Mouse (Mus musculus) kidney, adult 2 months (tissue): ENCODE measurements at regions not wholly inside any gene's neighbourhood (a gene's known extent, or its start where the extent isn't known, plus 50 kb on each side); places are given as distances from the start of the nearest gene placed in this dataset.

Source experiments
- DNase-seq: peaks from one replicate; pipeline ENCODE4 v3.0.0; 2021
- H3K27ac ChIP-seq: fragments of 200-500 bp; 2 replicates; pipeline ENCODE4 v1.5.1; 2012; ENCODE audit warnings: low read depth, low read length, control low read depth, inconsistent platforms; ENCODE audit not compliant: insufficient read depth
- H3K27me3 ChIP-seq: fragments of 200-500 bp; replicated peaks from 2 replicates; pipeline ENCODE4 v1.6.1; 2012; ENCODE audit warnings: mild to moderate bottlenecking, moderate library complexity, low read length, inconsistent platforms; ENCODE audit not compliant: control insufficient read depth, insufficient read depth
- H3K36me3 ChIP-seq: fragments of 200-500 bp; 2 replicates; pipeline ENCODE4 v1.6.1; 2012; ENCODE audit warnings: mild to moderate bottlenecking, moderate library complexity, low read length, inconsistent platforms; ENCODE audit not compliant: control insufficient read depth, insufficient read depth
- H3K4me1 ChIP-seq: fragments of 200-500 bp; 2 replicates; pipeline ENCODE4 v1.6.1; 2011; ENCODE audit warnings: low read length; ENCODE audit not compliant: control insufficient read depth, insufficient read depth
- H3K4me3 ChIP-seq: fragments of 200-500 bp; 2 replicates; pipeline ENCODE4 v1.5.1; 2011; ENCODE audit warnings: mild to moderate bottlenecking, low read depth, low read length, control low read depth; ENCODE audit not compliant: insufficient read depth
- CTCF ChIP-seq: fragments of 200-500 bp; conservative IDR thresholded peaks from 2 replicates; pipeline ENCODE4 v1.5.1; 2011; ENCODE audit warnings: low read depth, mild to moderate bottlenecking, control low read depth, low read length, moderate library complexity, mixed read lengths; ENCODE audit not compliant: insufficient read depth, insufficient read length
- POLR2A ChIP-seq: fragments of 200-500 bp; IDR thresholded peaks from one replicate; pipeline ENCODE4 v1.6.1; 2011; ENCODE audit warnings: low read depth, low read length, control low read depth
- WGBS: fragments of 180-500 bp; shearing (Covaris S2); methylation state at CpG from one replicate; pipeline ENCODE4 v1.1.7; 2018; 5-methylcytosine and 5-hydroxymethylcytosine counted together

DNA sequence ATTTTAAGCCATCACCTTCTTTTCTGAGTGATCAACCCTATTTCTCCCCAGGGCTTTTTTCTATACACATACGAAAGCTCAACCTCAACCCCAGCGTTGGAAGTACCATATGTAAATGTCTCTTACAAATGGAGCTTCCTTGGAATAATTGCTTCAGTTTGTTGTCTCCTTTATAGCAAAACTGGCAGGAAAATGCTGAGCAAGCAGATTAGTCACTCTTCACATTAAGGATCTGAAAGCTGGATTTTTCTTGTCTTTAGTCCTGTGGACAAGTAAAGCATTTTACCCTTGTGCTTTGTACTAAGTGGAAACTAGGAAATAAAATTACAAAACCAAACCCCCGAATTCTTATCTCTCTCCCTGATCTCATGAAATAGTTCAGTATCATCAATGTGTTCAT lies 145.8 kb downstream of the Etaa1 start:
- H3K4me1 ChIP-seq, result no peaks in the 10 kb centered on the region

DNA sequence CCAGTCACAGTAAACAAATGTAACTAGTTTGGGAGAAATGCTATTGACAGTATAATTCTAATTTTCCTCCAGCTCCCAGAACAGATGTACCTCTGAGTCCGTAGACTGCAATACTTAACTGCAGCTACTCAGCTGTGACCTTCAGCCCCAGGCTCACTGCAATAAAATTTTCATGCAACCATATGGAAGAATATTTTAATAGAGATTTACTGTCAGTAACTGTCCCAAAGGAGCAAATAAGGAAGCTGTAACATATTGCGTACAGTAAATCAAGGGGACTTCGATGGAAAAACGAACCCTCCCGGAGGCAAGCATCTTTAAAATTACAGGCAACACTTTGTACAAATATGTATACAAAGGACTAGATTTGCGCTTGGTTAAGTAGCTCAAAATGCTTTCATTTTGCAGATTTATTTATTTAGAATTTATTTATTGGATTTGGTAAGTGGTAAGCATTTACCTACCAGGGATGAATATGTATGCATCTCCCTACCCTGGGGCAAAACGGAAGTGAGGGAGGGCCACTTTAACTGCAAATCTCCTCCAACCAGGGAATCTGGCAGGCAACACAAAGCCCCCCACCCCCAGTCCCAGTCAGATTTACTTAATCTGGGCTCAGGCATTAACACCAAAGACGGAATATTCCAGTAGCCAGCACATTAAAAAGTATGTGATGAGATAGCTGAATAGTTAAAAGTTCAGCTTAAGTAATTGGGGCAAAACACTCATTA lies 141.7 kb downstream of the Etaa1 start:
- 74% methylated on average over 8 of the region's 8 CpGs for WGBS
- Histone ChIP-seq H3K4me1 (no peaks in the 10 kb centered on the region), H3K4me3 (no peak overlapping the region), H3K36me3 (no peaks in the 10 kb centered on the region), H3K27ac (no peak overlapping the region), H3K27me3 (no peaks in the 10 kb centered on the region)
- TF ChIP-seq CTCF, result no peak
- TF ChIP-seq POLR2A, result no peak
- no peak for DNase-seq

More for the DNA sequence above, 145.8 kb downstream of the Etaa1 start:
- no peak overlapping the region for H3K27ac ChIP-seq
- H3K36me3 ChIP-seq, result no peaks in the 10 kb centered on the region
- WGBS, result 85% methylated on average over 3 of the region's 3 CpGs
- no peak for DNase-seq
- no peak for TF ChIP-seq CTCF
- TF ChIP-seq POLR2A, result no peak
- no peak overlapping the region for H3K4me3 ChIP-seq
- H3K27me3 ChIP-seq, result no peaks in the 10 kb centered on the region

DNA sequence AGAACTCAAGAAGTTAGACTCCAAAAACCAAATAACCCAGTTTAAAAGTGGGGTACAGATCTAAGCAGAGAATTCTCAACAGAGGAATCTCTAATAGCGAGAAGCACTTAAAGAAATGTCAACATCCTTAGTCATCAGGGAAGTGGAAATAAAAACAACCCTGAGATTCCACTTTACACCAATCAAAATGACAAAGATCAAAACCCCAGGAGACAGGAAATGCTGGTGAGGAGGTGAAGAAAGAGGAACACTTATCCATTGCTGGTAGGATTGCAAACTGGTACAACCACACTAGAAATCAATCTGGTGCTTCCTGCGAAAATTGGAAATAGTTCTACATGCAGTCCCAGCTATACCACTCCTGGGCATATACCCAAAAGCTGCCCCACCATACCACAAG lies 111.0 kb downstream of the Etaa1 start:
- no peak for DNase-seq
- TF ChIP-seq POLR2A, result no peak
- TF ChIP-seq CTCF, result no peak
- no peaks in the 10 kb centered on the region; the same call in 1 of the 2 replicates for H3K27me3 ChIP-seq
- H3K4me1 ChIP-seq, result no peaks in the 10 kb centered on the region
- WGBS, result 72% methylated on average over 2 of the region's 2 CpGs
- no peak overlapping the region for H3K27ac ChIP-seq
- H3K4me3 ChIP-seq, result no peak overlapping the region
- H3K36me3 ChIP-seq, result no peaks in the 10 kb centered on the region

DNA sequence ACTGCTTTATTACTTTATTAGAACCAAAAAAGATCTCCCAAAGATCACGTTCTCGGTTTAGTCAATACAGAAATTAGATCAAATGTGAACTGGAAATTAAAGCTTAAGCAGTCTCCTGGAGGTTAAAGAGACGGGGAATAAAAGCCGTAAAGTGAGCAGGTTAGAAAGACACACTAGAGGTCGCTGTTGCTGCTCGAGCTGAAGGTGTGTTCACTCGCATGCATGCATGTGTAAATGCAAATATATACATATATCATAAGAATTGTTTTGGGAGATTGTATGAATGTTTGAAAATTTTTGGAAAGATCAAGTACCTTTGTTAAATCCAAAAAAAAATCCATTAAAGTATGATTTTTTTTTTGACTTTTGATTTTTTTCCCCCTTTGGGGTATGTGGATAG lies 101.3 kb downstream of the Etaa1 start:
- no peaks in the 10 kb centered on the region for H3K36me3 ChIP-seq
- no peaks in the 10 kb centered on the region for H3K4me1 ChIP-seq
- no peak for DNase-seq
- no peak overlapping the region for H3K4me3 ChIP-seq
- TF ChIP-seq CTCF (peak; percentile 53), POLR2A (no peak)
- 57% methylated on average over 7 of the region's 7 CpGs for WGBS
- no peaks in the 10 kb centered on the region for H3K27me3 ChIP-seq
- H3K27ac ChIP-seq, result no peak overlapping the region

DNA sequence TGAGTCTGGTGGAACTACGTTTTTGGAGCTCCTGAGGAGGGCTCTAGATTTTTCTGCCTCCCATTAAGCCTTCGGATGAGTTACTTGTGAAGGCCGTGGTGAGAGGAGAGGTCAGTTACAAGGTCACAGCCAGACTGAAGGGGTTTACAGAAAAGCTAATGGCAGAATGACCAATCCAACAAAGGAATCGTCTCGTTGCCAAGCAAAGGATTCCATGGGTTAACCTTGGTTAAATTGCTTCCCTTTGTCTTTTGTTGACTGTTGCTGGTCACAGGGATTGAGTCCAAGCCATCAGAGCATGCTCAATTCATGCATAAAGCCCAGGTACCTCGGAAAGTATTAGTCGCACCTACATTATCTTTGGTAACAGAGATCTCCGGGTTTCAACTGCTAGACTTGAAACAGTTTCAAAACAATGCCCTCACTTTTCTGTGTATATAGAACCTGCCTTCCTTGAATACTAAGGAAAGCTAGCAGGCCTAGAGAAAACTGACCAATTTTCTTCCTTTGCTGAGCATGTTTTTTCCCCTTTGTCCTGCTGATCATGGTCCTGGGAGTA lies 100.3 kb downstream of the Etaa1 start:
- no peak overlapping the region for H3K27ac ChIP-seq
- H3K4me3 ChIP-seq, result no peak overlapping the region
- H3K4me1 ChIP-seq, result no peaks in the 10 kb centered on the region
- no peaks in the 10 kb centered on the region for H3K27me3 ChIP-seq
- no peaks in the 10 kb centered on the region for H3K36me3 ChIP-seq
- DNase-seq, result no peak
- WGBS, result 78% methylated on average over 8 of the region's 8 CpGs
- no peak for TF ChIP-seq CTCF
- no peak for TF ChIP-seq POLR2A

DNA sequence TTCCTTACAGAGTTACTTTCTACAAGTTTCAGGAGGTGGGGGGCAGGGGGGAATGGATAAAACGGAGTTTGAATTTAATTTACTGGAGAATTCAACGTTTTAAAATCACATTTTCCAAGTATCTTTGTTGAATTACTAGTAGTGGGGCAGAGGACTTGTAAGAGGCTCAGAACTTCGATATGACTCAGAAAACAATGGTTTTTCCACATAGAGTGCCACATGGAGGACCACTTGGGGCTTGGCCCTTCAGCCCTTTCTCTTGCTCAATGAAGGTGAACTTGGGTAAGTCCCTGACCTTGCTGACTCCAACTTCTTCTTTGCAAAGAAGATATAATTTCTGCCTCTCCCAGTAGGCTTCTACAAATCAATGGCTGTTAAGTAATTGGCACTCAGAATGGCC lies 99.8 kb downstream of the Etaa1 start:
- no peak for DNase-seq
- no peaks in the 10 kb centered on the region for H3K36me3 ChIP-seq
- 77% methylated on average over 3 of the region's 3 CpGs for WGBS

DNA sequence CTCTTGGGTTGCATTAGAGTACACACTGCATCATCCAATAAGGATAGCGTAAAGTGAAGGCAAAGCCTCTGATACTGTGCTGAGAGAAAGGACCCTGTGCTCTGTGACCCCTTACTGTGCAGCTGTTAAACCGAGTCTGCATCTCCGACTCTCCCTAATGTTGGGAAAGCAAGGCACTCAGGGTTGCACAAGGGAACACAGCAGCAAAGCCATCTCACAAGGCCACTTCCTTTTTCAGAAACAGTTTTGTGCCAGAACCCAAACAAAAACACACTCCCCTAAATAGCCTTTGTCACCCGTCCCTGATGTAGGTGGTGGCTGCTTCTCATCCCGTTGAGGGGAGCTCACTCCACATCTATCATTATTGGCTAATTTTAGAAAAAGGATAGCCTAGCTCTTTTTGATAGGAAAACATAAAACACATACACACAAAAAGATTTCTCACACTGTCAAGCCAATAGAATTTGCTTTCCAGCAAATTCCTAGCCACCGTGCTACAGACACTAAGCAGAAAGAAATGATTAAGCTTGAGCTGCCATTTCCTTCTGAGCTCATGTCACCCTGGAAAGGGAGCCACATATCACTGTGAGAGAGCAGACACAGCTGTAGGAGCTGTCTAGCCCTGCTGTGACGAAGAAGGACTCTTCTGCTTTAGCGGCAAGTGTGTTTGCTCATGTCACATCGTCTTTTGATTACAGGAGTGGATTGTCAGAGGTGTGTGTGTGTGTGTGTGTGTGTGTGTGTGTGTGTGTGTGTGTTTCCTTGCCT lies 94.1 kb downstream of the Etaa1 start:
- no peaks in the 10 kb centered on the region for H3K27me3 ChIP-seq
- WGBS, result 23% methylated on average over 9 of the region's 9 CpGs
- H3K27ac ChIP-seq, result no peak overlapping the region
- TF ChIP-seq CTCF (no peak), POLR2A (no peak)
- DNase-seq, result peak; percentile 14
- no peaks in the 10 kb centered on the region for H3K4me1 ChIP-seq
- H3K4me3 ChIP-seq, result no peak overlapping the region
- no peaks in the 10 kb centered on the region for H3K36me3 ChIP-seq

More for the DNA sequence above, 99.8 kb downstream of the Etaa1 start:
- Histone ChIP-seq H3K4me1 (no peaks in the 10 kb centered on the region), H3K27ac (no peak overlapping the region), H3K4me3 (no peak overlapping the region), H3K27me3 (no peaks in the 10 kb centered on the region)
- no peak for TF ChIP-seq CTCF
- TF ChIP-seq POLR2A, result no peak
